Mouse (Mus musculus): ENCODE results near the gene Tspo. TPM values are rescaled to one million over a fixed set of nuclear protein-coding genes. Genes with fewer than 3 reads are reported as not detected.

The Tspo gene
- total RNA-seq, 1 experiment from 2014 or later, result 60.5 TPM

- no peak for ATAC-seq (ENCODE audit: extremely low read depth, insufficient number of reproducible peaks, low FRiP score, poor library complexity, severe bottlenecking)
These were observed 39.6 kb downstream of the Tspo start for GRCm38 (mm10) chr15:83603046-83603396.

GRCm38 (mm10) chr15:83603426-83603825 is 40.0 kb downstream of the Tspo start:
- no peak for ATAC-seq (ENCODE audit: extremely low read depth, insufficient number of reproducible peaks, low FRiP score, poor library complexity, severe bottlenecking)

- no peak for ATAC-seq (ENCODE audit: extremely low read depth, insufficient number of reproducible peaks, low FRiP score, poor library complexity, severe bottlenecking)
These were observed 42.8 kb downstream of the Tspo start for GRCm38 (mm10) chr15:83606216-83606615.

- no peak for ATAC-seq (ENCODE audit: extremely low read depth, insufficient number of reproducible peaks, low FRiP score, poor library complexity, severe bottlenecking)
These were observed 43.3 kb downstream of the Tspo start for GRCm38 (mm10) chr15:83606700-83607099.

GRCm38 (mm10) chr15:83607115-83607802 is 43.9 kb downstream of the Tspo start:
- peak; percentile 37; the same call in 1 of the 2 replicates for ATAC-seq (ENCODE audit: extremely low read depth, insufficient number of reproducible peaks, low FRiP score, poor library complexity, severe bottlenecking)

GRCm38 (mm10) chr15:83615245-83615644 is 51.9 kb downstream of the Tspo start:
- no peak for ATAC-seq (ENCODE audit: extremely low read depth, insufficient number of reproducible peaks, low FRiP score, poor library complexity, severe bottlenecking)

Other genes starting within 250 kb of the Tspo start
- gene Arfgap3, start 213.3 kb upstream of the Tspo start, total RNA-seq (2017), result 7.4 and 15.2 TPM in 2 replicates
- 66.8 TPM in 2 replicates for gene Pacsin2, start 99.0 kb upstream of the Tspo start, total RNA-seq (2017)
- gene Ttll1, start 52.7 kb upstream of the Tspo start, total RNA-seq (2017), result 5.4 and 6.1 TPM in 2 replicates
- 0.47 TPM in 1 of 2 replicates, not detected in the other for gene Bik, start 36.7 kb upstream of the Tspo start, total RNA-seq (2017)
- 10.9 and 11.3 TPM in 2 replicates for gene Mcat, start 195 bp downstream of the Tspo start, total RNA-seq (2017)
- 2.2 and 4.5 TPM in 2 replicates for gene Ttll12, start 31.6 kb downstream of the Tspo start, total RNA-seq (2017)
- gene Scube1, start 161.4 kb downstream of the Tspo start, total RNA-seq (2017), result not detected in 2 replicates
- gene Mpped1, start 215.9 kb downstream of the Tspo start, total RNA-seq (2017), result not detected in 2 replicates